8 mouse cellular contexts compared by ENCODE assay signal in genomic region chr5:110447720-110448435, GRCm38 (mm10). TPM values are rescaled to one million over a fixed set of nuclear protein-coding genes. Genes with fewer than 3 reads are reported as not detected.
A peak's percentile ranks its signal among the peaks of the same experiment; 100 is the strongest.
DNase-seq lines count a peak whose midpoint lies in the region; ATAC-seq lines count a peak whose summit lies in the region.

No protein-coding gene starts in this region.

- H3K4me1 ChIP-seq in kidney, embryonic 16.5 days (ENCODE audit: insufficient read depth, low read length): peaks cover 16% of the 10 kb centered on the region
- H3K4me1 ChIP-seq in stomach, embryonic 15.5 days: peaks cover 14% of the 10 kb centered on the region

- peak overlapping the region; percentile 94 for H3K9ac ChIP-seq in kidney, embryonic 16.5 days (replicated peaks; ENCODE audit: low read length)
- H3K9ac ChIP-seq in stomach, embryonic 15.5 days: peak overlapping the region; percentile 95

- H3K4me2 ChIP-seq in kidney, embryonic 16.5 days (replicated peaks; ENCODE audit: low read depth, low read length): peak overlapping the region; percentile 91
- H3K4me2 ChIP-seq in stomach, embryonic 15.5 days: peak overlapping the region; percentile 93

- H3K27me3 ChIP-seq in kidney, embryonic 16.5 days (ENCODE audit: insufficient read depth, low read length): no peaks in the 10 kb centered on the region
- H3K27me3 ChIP-seq in stomach, embryonic 15.5 days (replicated peaks): no peaks in the 10 kb centered on the region

- no peaks in the 10 kb centered on the region for H3K36me3 ChIP-seq in kidney, embryonic 16.5 days (ENCODE audit: insufficient read depth, low read length)
- no peaks in the 10 kb centered on the region for H3K36me3 ChIP-seq in stomach, embryonic 15.5 days

- ATAC-seq in granulocyte monocyte progenitor cell, adult 5-6 weeks (replicated peaks; ENCODE audit: poor library complexity, severe bottlenecking): peak; percentile 16
- ATAC-seq in kidney, embryonic 16.5 days (ENCODE audit: low FRiP score, low TSS enrichment): peak; percentile 5
- peak; percentile 21 for ATAC-seq in megakaryocyte progenitor cell, adult 5-6 weeks (replicated peaks; ENCODE audit: poor library complexity)
- peak; percentile 0; the same call in 1 of the 2 replicates for ATAC-seq in stomach, embryonic 15.5 days (ENCODE audit: insufficient read depth, low FRiP score, low read depth)

- peak; percentile 31 for DNase-seq in right cerebral cortex, postnatal 14 days
- no peak for DNase-seq in right cerebral cortex, postnatal 25 days
- peak; percentile 73 for DNase-seq in cerebellum, adult 9-11 months
- no peak for DNase-seq in layer of hippocampus, adult 18-20 months (ENCODE audit: low spot score in 2 of 2)

- peak overlapping the region; percentile 92 for H3K4me3 ChIP-seq in kidney, embryonic 16.5 days (ENCODE audit: low read length)
- peak overlapping the region; percentile 96 for H3K4me3 ChIP-seq in stomach, embryonic 15.5 days (replicated peaks)

- no peaks in the 10 kb centered on the region for H3K9me3 ChIP-seq in kidney, embryonic 16.5 days (ENCODE audit: low read length)
- no peaks in the 10 kb centered on the region for H3K9me3 ChIP-seq in stomach, embryonic 15.5 days

- H3K27ac ChIP-seq in kidney, embryonic 16.5 days (ENCODE audit: low read length): peak overlapping the region; percentile 61
- H3K27ac ChIP-seq in stomach, embryonic 15.5 days: peak overlapping the region; percentile 73

- WGBS in kidney, embryonic 16.5 days: under 1% methylated on average over 79 of the region's 98 CpGs
- under 1% methylated on average over 82 of the region's 98 CpGs for WGBS in stomach, embryonic 15.5 days

RNA-seq across cellular contexts. Expression of gene Fbrsl1, which starts 0.4 kb away (rescaled TPM):
- 25.2 and 29.7 TPM in 2 replicates for total RNA-seq in granulocyte monocyte progenitor cell, adult 5-6 weeks (2014; fragmentation: Nextera tagmentation)
- total RNA-seq in granulocyte monocyte progenitor cell, adult 5-6 weeks (2017): 9.5 and 12.6 TPM in 2 replicates
- 8.6 and 9.8 TPM in 2 replicates for polyA plus RNA-seq in kidney, embryonic 16.5 days (2015; fragmentation: Nextera tagmentation; extraction: Ambion mirVana)
- total RNA-seq in megakaryocyte progenitor cell, adult 5-6 weeks (2015): 21.3 and 35.4 TPM in 2 replicates
- 9.3 and 12.2 TPM in 2 replicates for total RNA-seq in megakaryocyte progenitor cell, adult 5-6 weeks (2017)
- 11.1 and 12.0 TPM in 2 replicates for polyA plus RNA-seq in stomach, embryonic 15.5 days (2015; fragmentation: Nextera tagmentation; extraction: Ambion mirVana)
- total RNA-seq in layer of hippocampus, adult 18-20 months (2021): 10 to 100 TPM; 81.1 to 88.2 TPM

Comparison
In these comparisons a context has a peak if more than half of its experiments do, and no peak if none do; other contexts are left out.
1. DNase-seq: peak in right cerebral cortex, postnatal 14 days (single experiment) and cerebellum, adult 9-11 months (single experiment); none in right cerebral cortex, postnatal 25 days (single experiment) and layer of hippocampus, adult 18-20 months (0 of 2).
2. Peak in every context shown above with its lines, with median percentiles within 50 percentile points of each other: ATAC-seq.